Mouse (Mus musculus) c-Kit-positive CD71-positive TER-119-negative erythroid progenitor cells, embryonic 14.5 days (primary cell): ENCODE results near the gene Bphl.
"Not testable (repeated sequence)": the region's sequence is repeated elsewhere in the genome, so short reads cannot be mapped to it uniquely, and the experiment has no call there.

Experiments
- DNase-seq: peaks from one replicate; pipeline ENCODE4 v3.0.0-alpha.2; 2013; ENCODE audit warnings: low read depth

Gene Bphl

DNA sequence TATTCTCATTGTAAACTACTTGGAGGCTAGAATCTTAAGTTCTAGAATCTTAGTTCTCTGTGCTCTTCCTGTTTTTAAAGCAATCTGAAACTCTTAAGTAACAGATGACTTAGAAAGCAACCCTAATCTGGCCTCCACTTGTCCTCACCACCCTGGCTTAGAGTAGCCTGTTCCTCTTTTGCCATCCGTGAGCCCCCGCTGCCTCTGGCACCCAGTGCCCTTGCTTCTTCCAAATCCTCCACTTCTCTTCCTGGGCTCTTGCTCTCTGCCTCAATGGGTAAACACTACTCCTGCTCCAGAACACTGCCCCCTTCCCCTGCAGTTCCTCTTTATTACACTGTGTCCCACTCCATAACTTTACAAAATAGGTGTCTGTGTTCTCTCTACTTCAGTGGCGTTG is 14.3 kb downstream of the Bphl start:
- no peak for DNase-seq

GRCm38 (mm10) chr13:34053673-34054282 is 16.4 kb downstream of the Bphl start:
- DNase-seq: no peak

- no peak for DNase-seq
These were observed 17.0 kb downstream of the Bphl start for GRCm38 (mm10) chr13:34054391-34054790.

DNA sequence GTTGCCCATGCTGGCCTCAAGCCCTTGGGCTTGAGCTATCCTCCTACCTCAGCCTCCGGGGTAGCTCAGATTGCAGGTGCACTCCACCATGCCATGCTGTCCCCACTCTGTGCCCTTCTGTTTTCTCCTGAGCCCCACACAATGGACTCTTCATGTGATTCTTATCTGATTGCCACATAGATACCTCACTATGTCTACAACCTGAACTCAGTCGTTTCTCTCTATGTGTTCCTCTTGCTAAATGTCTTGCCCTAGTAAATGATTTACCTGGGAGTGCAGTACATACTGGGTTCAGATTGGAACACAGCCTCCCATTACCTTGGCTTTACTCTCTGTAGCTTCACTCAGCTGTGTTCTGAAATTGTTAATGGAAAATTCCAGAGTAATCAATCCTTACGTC is 17.6 kb downstream of the Bphl start:
- no peak for DNase-seq

DNA sequence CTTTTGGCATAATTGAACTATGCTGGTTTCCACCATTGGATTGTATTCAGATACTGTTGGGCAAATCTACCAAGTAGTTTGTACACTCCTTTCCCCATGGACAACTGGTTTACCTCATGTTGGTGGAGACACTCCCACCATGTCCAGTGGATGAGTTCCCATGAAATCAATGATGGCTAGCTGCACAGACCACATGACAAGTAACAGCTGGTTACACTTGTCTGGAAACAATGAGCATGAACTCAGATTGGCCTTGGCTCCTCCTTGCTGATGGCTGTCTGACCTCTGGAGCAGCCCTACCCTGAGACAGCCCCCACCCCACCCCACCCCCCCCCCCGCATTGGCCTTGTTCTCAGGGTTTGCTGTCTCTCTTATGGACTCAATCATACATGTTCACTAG is 19.9 kb downstream of the Bphl start:
- DNase-seq: no peak

DNA sequence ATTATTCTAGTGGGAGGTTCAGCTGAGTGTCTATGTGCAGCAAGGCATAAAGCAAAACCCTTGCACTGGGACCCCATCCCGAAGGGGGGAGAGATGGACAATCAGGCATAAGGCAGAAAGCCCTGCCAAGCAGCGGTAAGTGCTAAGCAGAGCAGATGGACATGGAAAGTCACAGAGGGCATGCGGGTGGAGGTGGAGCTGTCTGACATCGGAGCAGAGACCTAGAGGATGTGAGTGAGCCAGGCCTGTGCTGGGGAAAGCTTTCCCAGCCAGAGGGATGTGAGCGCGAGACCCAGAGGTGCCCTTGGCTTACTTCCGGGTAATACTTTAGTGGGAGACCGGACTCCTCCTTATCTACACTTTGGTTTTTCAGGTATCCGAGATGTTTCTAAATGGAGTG is 22.7 kb downstream of the Bphl start:
- no peak for DNase-seq

GRCm38 (mm10) chr13:34062466-34062865 is 25.1 kb downstream of the Bphl start:
- DNase-seq: no peak

- no peak for DNase-seq
These were observed 29.0 kb downstream of the Bphl start for GRCm38 (mm10) chr13:34066351-34066750.

GRCm38 (mm10) chr13:34070296-34070695 is 32.9 kb downstream of the Bphl start:
- DNase-seq: no peak

- no peak for DNase-seq
These were observed 34.4 kb downstream of the Bphl start for GRCm38 (mm10) chr13:34071836-34072235.

DNA sequence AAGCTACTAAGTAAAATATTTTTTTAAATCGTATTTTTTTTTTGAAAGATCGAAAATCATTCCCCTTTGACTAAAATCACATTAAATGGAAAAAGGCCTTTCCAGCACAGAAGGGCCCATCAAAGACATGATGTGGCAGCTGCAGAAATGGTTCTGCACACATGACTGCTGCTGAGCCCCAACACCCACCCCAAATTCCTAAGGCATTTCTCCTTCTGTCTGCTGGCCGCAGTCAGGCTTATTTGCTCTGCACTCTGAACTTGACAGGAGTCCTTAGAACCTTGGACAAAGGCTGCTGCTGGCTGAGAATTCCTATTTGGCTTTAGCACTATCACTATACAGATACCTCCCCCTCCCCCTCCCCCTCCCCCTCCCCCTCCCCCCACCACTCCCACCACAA is 35.5 kb downstream of the Bphl start:
- DNase-seq: no peak

- DNase-seq: not testable (repeated sequence)
These were observed 37.0 kb downstream of the Bphl start for GRCm38 (mm10) chr13:34074441-34074840.

- DNase-seq: not testable (repeated sequence)
These were observed 38.5 kb downstream of the Bphl start for GRCm38 (mm10) chr13:34075893-34076292.

- DNase-seq: no peak
These were observed 39.4 kb downstream of the Bphl start for GRCm38 (mm10) chr13:34076561-34077491.

DNA sequence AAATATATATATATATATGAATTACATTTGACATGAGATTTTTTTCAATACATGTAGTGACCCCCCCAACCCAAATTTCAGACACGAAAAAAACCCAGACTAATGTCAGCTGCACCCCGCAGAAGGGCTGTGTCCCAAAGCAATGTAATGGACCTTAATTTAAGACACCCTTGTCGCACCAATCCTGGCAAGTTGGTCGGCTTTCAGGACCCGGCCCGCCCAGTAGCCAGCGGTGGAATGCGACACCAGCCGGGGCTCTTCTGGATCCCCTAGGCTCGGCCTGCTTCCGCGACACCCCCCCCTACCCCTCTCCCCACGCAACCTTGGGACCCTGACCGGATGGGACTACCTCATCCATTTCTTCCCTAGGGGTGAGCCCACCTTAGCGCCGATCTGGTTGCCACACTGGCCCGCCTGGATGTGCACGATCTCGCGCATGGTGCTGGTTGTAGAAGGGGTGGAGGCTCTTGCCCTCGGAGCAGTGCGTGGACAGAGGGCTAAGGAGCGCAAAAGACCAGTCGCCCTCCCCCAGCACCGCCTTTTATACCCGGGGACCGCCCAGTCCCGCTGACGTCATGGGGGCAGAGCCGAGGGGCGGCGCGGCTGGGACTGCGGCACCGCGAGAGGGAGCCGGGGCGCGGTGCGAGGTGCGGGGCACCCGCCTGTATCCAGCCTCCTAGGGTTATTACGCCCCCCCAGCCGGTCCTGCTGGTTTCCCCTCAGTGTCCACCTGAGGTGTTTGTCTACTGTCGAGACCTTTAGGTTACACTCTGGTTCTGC is 40.3 kb downstream of the Bphl start, which contains the start of gene Tubb2a:
Gene Tubb2a (minus strand): TSS at position 516 of the 780 bp plus-strand sequence.
- peak; percentile 70 for DNase-seq

GRCm38 (mm10) chr13:34078500-34079280 is 41.3 kb downstream of the Bphl start:
- DNase-seq: no peak

DNA sequence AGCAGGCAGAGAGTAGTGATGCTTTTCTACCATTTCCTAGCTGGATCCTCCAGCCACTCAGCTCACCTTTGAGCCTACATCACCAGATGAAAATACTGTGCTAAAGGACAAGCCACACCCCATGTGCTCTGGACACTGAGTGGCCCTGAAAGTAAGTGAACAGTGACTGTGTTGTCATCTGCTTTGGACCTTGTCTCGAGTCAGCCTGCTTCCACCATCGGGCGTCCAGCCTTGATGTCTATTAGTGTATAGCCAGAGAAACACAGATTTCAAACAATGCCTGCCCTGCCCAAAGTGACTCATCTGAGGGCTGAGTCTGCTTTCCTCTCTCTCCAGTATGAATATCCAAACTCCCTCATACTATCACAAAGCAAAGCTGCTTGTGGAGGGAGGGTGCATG is 42.4 kb downstream of the Bphl start:
- no peak for DNase-seq

GRCm38 (mm10) chr13:34081926-34082325 is 44.5 kb downstream of the Bphl start:
- DNase-seq: no peak

GRCm38 (mm10) chr13:34084026-34084750 is 46.8 kb downstream of the Bphl start:
- DNase-seq: no peak

DNA sequence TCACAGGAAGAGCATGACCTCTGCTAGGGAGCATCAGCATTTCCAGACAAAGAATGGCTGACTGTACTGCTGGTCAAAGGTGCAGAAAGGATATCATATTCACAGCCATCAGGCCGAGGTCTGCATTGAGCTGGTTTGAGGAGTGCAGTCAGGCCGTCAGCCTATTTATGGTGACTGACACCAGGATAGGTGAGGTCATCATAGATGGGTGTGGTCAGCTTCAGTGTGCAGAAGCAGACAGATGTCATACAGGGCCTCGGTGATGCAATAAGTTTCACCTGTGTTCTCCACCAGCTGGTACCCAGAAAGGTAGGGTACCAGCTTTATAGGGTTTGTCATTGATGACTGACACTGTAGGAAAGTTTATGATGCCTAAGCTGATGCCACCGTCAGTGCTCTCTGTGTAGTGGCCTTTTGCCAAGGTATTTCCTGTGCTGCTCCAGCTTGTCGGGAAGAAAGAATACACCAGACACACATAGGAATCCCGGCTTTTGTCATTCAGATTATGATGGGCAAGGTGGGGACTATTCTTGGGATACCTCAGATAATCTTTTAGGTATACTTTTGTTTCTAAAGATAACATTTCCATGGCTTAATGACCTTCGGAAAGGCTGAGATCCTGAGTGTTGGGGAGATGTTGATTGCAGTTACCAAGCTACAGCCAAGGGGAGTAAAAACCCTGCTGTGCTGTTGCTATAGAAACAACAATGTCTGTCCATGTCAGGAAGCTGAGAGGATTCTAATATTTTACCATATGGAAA is 49.8 kb downstream of the Bphl start:
- DNase-seq: no peak
